Mouse (Mus musculus): Measurements from ENCODE around the gene Sde2. TPM values are rescaled to one million over a fixed set of nuclear protein-coding genes. Genes with fewer than 3 reads are reported as not detected.
A peak's percentile ranks its signal among the peaks of the same experiment; 100 is the strongest.

Gene Sde2
- polyA plus RNA-seq, 1 experiment = 15.3 TPM

- peak overlapping the region; percentile 78 for H3K4me2 ChIP-seq (ENCODE audit: low read depth)
- no peaks in the 10 kb centered on the region for H3K36me3 ChIP-seq (ENCODE audit: control insufficient read depth, insufficient read depth)
- no peaks in the 10 kb centered on the region for H3K79me2 ChIP-seq (ENCODE audit: control insufficient read depth, insufficient read depth)
- no peak overlapping the region for H3ac ChIP-seq (ENCODE audit: control insufficient read depth, insufficient read length)
- no peak overlapping the region for H3K4me3 ChIP-seq
- H3K27me3 ChIP-seq (ENCODE audit: control insufficient read depth, insufficient read depth, insufficient read length) = no peaks in the 10 kb centered on the region
- no peak for TF ChIP-seq TCF3 (IDR thresholded peaks at IDR 0.05; ENCODE audit: insufficient read length, low read depth)
- peak; percentile 45 for TF ChIP-seq POLR2A (IDR thresholded peaks at IDR 0.05; ENCODE audit: insufficient read length, low read depth)
Observed at GRCm38 (mm10) chr1:180838014-180838413, 12.9 kb upstream of the Sde2 start.

- no peak overlapping the region for H3ac ChIP-seq (ENCODE audit: control insufficient read depth, insufficient read length)
- H3K4me2 ChIP-seq (ENCODE audit: low read depth) = no peak overlapping the region
- no peak for TF ChIP-seq TCF12 (IDR thresholded peaks at IDR 0.05; ENCODE audit: insufficient read depth, poor library complexity, severe bottlenecking)
- TF ChIP-seq USF1 (IDR thresholded peaks at IDR 0.05; ENCODE audit: low read depth) = no peak
- TF ChIP-seq CEBPB (IDR thresholded peaks at IDR 0.05; ENCODE audit: insufficient read depth, poor library complexity, severe bottlenecking) = no peak
- TF ChIP-seq MAX (IDR thresholded peaks at IDR 0.05; ENCODE audit: low read depth) = no peak
- no peak for TF ChIP-seq TCF3 (IDR thresholded peaks at IDR 0.05; ENCODE audit: insufficient read length, low read depth)
- TF ChIP-seq POLR2A (IDR thresholded peaks at IDR 0.05; ENCODE audit: insufficient read length, low read depth) = no peak
- TF ChIP-seq MYOD1 (IDR thresholded peaks at IDR 0.05; ENCODE audit: control insufficient read depth in 1 of 3, insufficient read length in 2 of 3, low read depth in 2 of 3) = no peak
- no peak for TF ChIP-seq E2F4 (IDR thresholded peaks at IDR 0.05; ENCODE audit: insufficient read depth)
Observed at GRCm38 (mm10) chr1:180839201-180839910, 11.6 kb upstream of the Sde2 start.

GRCm38 (mm10) chr1:180841561-180842300, 9.2 kb upstream of the Sde2 start:
- Histone ChIP-seq H3K79me2 (ENCODE audit: control insufficient read depth, insufficient read depth) (no peaks in the 10 kb centered on the region), H3K36me3 (ENCODE audit: control insufficient read depth, insufficient read depth) (no peaks in the 10 kb centered on the region), H3K4me2 (ENCODE audit: low read depth) (no peak overlapping the region), H3ac (ENCODE audit: control insufficient read depth, insufficient read length) (no peak overlapping the region), H3K4me3 (no peak overlapping the region), H3K27me3 (ENCODE audit: control insufficient read depth, insufficient read depth, insufficient read length) (no peaks in the 10 kb centered on the region)
- no peak for TF ChIP-seq USF1 (IDR thresholded peaks at IDR 0.05; ENCODE audit: low read depth)
- no peak for TF ChIP-seq MYOD1 (IDR thresholded peaks at IDR 0.05; ENCODE audit: control insufficient read depth in 1 of 3, insufficient read length in 2 of 3, low read depth in 2 of 3)
- TF ChIP-seq MYOG (IDR thresholded peaks at IDR 0.05; ENCODE audit: control insufficient read depth in 1 of 3, insufficient read depth in 1 of 3, insufficient read length in 2 of 3, low read depth in 2 of 3) = no peak
- TF ChIP-seq SRF (IDR thresholded peaks at IDR 0.05; ENCODE audit: control insufficient read depth, insufficient read length, low read depth) = no peak
- TF ChIP-seq CEBPB (IDR thresholded peaks at IDR 0.05; ENCODE audit: insufficient read depth, poor library complexity, severe bottlenecking) = no peak
- TF ChIP-seq POLR2AphosphoS2 (IDR thresholded peaks at IDR 0.05; ENCODE audit: insufficient read length, low read depth) = no peak
- TF ChIP-seq TCF12 (IDR thresholded peaks at IDR 0.05; ENCODE audit: insufficient read depth, poor library complexity, severe bottlenecking) = no peak
- TF ChIP-seq MAX (IDR thresholded peaks at IDR 0.05; ENCODE audit: low read depth) = no peak
- TF ChIP-seq REST (IDR thresholded peaks at IDR 0.05; ENCODE audit: insufficient read depth, insufficient read length) = no peak
- no peak for TF ChIP-seq POLR2A (IDR thresholded peaks at IDR 0.05; ENCODE audit: insufficient read length, low read depth)
- no peak for TF ChIP-seq TCF3 (IDR thresholded peaks at IDR 0.05; ENCODE audit: insufficient read length, low read depth)
- TF ChIP-seq E2F4 (IDR thresholded peaks at IDR 0.05; ENCODE audit: insufficient read depth) = no peak

More at GRCm38 (mm10) chr1:180839201-180839910, 11.6 kb upstream of the Sde2 start:
- Histone ChIP-seq H3K36me3 (ENCODE audit: control insufficient read depth, insufficient read depth) (no peaks in the 10 kb centered on the region), H3K79me2 (ENCODE audit: control insufficient read depth, insufficient read depth) (no peaks in the 10 kb centered on the region), H3K27me3 (ENCODE audit: control insufficient read depth, insufficient read depth, insufficient read length) (no peaks in the 10 kb centered on the region), H3K4me3 (no peak overlapping the region)

- Histone ChIP-seq H3ac (ENCODE audit: control insufficient read depth, insufficient read length) (no peak overlapping the region), H3K4me3 (peak overlapping the region; percentile 17), H3K79me2 (ENCODE audit: control insufficient read depth, insufficient read depth) (peaks cover 22% of the 10 kb centered on the region), H3K4me2 (ENCODE audit: low read depth) (peak overlapping the region; percentile 97), H3K36me3 (ENCODE audit: control insufficient read depth, insufficient read depth) (no peaks in the 10 kb centered on the region), H3K27me3 (ENCODE audit: control insufficient read depth, insufficient read depth, insufficient read length) (no peaks in the 10 kb centered on the region)
- TF ChIP-seq MYOG (IDR thresholded peaks at IDR 0.05; ENCODE audit: control insufficient read depth in 1 of 3, insufficient read depth in 1 of 3, insufficient read length in 2 of 3, low read depth in 2 of 3) = no peak
- TF ChIP-seq POLR2A (IDR thresholded peaks at IDR 0.05; ENCODE audit: insufficient read length, low read depth) = peak; percentile 37
- TF ChIP-seq SRF (IDR thresholded peaks at IDR 0.05; ENCODE audit: control insufficient read depth, insufficient read length, low read depth) = no peak
Observed at GRCm38 (mm10) chr1:180848114-180848510, 2.8 kb upstream of the Sde2 start.

- H3K27me3 ChIP-seq (ENCODE audit: control insufficient read depth, insufficient read depth, insufficient read length) = no peaks in the 10 kb centered on the region
- H3K4me3 ChIP-seq = peak overlapping the region; percentile 17
- H3K79me2 ChIP-seq (ENCODE audit: control insufficient read depth, insufficient read depth) = peaks cover 27% of the 10 kb centered on the region
- no peak for TF ChIP-seq E2F4 (IDR thresholded peaks at IDR 0.05; ENCODE audit: insufficient read depth)
- TF ChIP-seq CEBPB (IDR thresholded peaks at IDR 0.05; ENCODE audit: insufficient read depth, poor library complexity, severe bottlenecking) = peak; percentile 55; the same call in 1 of the 2 replicates
- peak; percentile 8 for TF ChIP-seq POLR2AphosphoS2 (IDR thresholded peaks at IDR 0.05; ENCODE audit: insufficient read length, low read depth)
- no peak for TF ChIP-seq SRF (IDR thresholded peaks at IDR 0.05; ENCODE audit: control insufficient read depth, insufficient read length, low read depth)
- peak; percentile 26 to 73 (median 56) for TF ChIP-seq MYOD1 (IDR thresholded peaks at IDR 0.05; ENCODE audit: control insufficient read depth in 1 of 3, insufficient read length in 2 of 3, low read depth in 2 of 3)
- peak; percentile 26 for TF ChIP-seq POLR2A (IDR thresholded peaks at IDR 0.05; ENCODE audit: insufficient read length, low read depth)
- no peak for TF ChIP-seq REST (IDR thresholded peaks at IDR 0.05; ENCODE audit: insufficient read depth, insufficient read length)
- no peak for TF ChIP-seq MAX (IDR thresholded peaks at IDR 0.05; ENCODE audit: low read depth)
- peak; percentile 2 for TF ChIP-seq TCF12 (IDR thresholded peaks at IDR 0.05; ENCODE audit: insufficient read depth, poor library complexity, severe bottlenecking)
- no peak for TF ChIP-seq USF1 (IDR thresholded peaks at IDR 0.05; ENCODE audit: low read depth)
- TF ChIP-seq MYOG (IDR thresholded peaks at IDR 0.05; ENCODE audit: control insufficient read depth in 1 of 3, insufficient read depth in 1 of 3, insufficient read length in 2 of 3, low read depth in 2 of 3) = peak; percentile 20 to 78 (median 68)
- peak; percentile 42 for TF ChIP-seq TCF3 (IDR thresholded peaks at IDR 0.05; ENCODE audit: insufficient read length, low read depth)
- no peaks in the 10 kb centered on the region for H3K36me3 ChIP-seq (ENCODE audit: control insufficient read depth, insufficient read depth)
- H3K4me2 ChIP-seq (ENCODE audit: low read depth) = peak overlapping the region; percentile 97
- no peak overlapping the region for H3ac ChIP-seq (ENCODE audit: control insufficient read depth, insufficient read length)
Observed at GRCm38 (mm10) chr1:180848511-180849241, 2.3 kb upstream of the Sde2 start.

All from myocyte (in vitro differentiated cells).